ENCODE assay signal across 18 mouse cellular contexts in genomic region chr1:71691472-71692277, GRCm38 (mm10). TPM values are rescaled to one million over a fixed set of nuclear protein-coding genes. Genes with fewer than 3 reads are reported as not detected.
DNase-seq lines count a peak whose midpoint lies in the region; ATAC-seq and TF ChIP-seq lines count a peak whose summit lies in the region.
"Had no signal": no experiment of that assay in that cellular context is flagged by ENCODE, and none has a peak within 500 bp of the region (broad histone marks: within the 10 kb centered on the region; RNA-seq: fewer than 3 reads in every experiment).

No protein-coding gene starts in this region.

- no peaks in the 10 kb centered on the region for H3K9me3 ChIP-seq in lung, embryonic 15.5 days
- no peaks in the 10 kb centered on the region for H3K9me3 ChIP-seq in liver, embryonic 11.5 days (ENCODE audit: control insufficient read depth, low read length)
- H3K9me3 ChIP-seq: liver, embryonic 15.5 days; neural tube, embryonic 15.5 days had no signal

- peaks cover 10% of the 10 kb centered on the region for H3K4me1 ChIP-seq in lung, embryonic 15.5 days
- H3K4me1 ChIP-seq in embryonic fibroblast, embryonic 13.5 days (ENCODE audit: control insufficient read depth, insufficient read depth, low read length), result peaks cover 10% of the 10 kb centered on the region
- peaks cover 7% of the 10 kb centered on the region for H3K4me1 ChIP-seq in liver, embryonic 11.5 days (replicated peaks; ENCODE audit: control insufficient read depth, insufficient read depth, low read length)
- H3K4me1 ChIP-seq: megakaryocyte, embryonic 14.5 days; neural tube, embryonic 15.5 days had no signal

- no peaks in the 10 kb centered on the region for H3K79me2 ChIP-seq in myocyte (ENCODE audit: control insufficient read depth, insufficient read depth)

- no peaks in the 10 kb centered on the region for H3K27me3 ChIP-seq in lung, embryonic 15.5 days
- no peaks in the 10 kb centered on the region for H3K27me3 ChIP-seq in myocyte (ENCODE audit: control insufficient read depth, insufficient read depth, insufficient read length)
- no peaks in the 10 kb centered on the region for H3K27me3 ChIP-seq in liver, embryonic 11.5 days (replicated peaks; ENCODE audit: control insufficient read depth, insufficient read depth, low read length)
- H3K27me3 ChIP-seq: liver, embryonic 15.5 days; megakaryocyte, embryonic 14.5 days; neural tube, embryonic 15.5 days had no signal

- TF ChIP-seq POLR2A in embryonic fibroblast, embryonic 13.5 days (IDR thresholded peaks at IDR 0.05; ENCODE audit: low read depth, low read length), result no peak
- no peak for TF ChIP-seq POLR2A in myocyte (IDR thresholded peaks at IDR 0.05; ENCODE audit: insufficient read length, low read depth)

- DNase-seq in heart, adult 18-20 months, result peak; percentile 7 to 16
- no peak for DNase-seq in heart, postnatal 4 days
- no peak for DNase-seq in lung, postnatal 14 days
- no peak for DNase-seq in liver, embryonic 11.5 days (ENCODE audit: low spot score)
- DNase-seq in cerebellum, postnatal 25 days, result no peak
- DNase-seq: cerebellum, adult 18-20 months; gastrocnemius, postnatal 36 days; kidney, postnatal 14 days; layer of hippocampus, adult 9-11 months; spleen, adult 18-20 months; thymus, postnatal 36 days had no signal

- no peak overlapping the region for H3K4me3 ChIP-seq in lung, embryonic 15.5 days
- no peak overlapping the region for H3K4me3 ChIP-seq in embryonic fibroblast, embryonic 13.5 days (ENCODE audit: insufficient read depth, low read length)
- H3K4me3 ChIP-seq in myocyte, result no peak overlapping the region
- no peak overlapping the region for H3K4me3 ChIP-seq in liver, embryonic 11.5 days (ENCODE audit: low read depth, low read length)
- H3K4me3 ChIP-seq: liver, embryonic 15.5 days; megakaryocyte, embryonic 14.5 days; neural tube, embryonic 15.5 days had no signal

- H3K36me3 ChIP-seq in lung, embryonic 15.5 days, result no peaks in the 10 kb centered on the region
- no peaks in the 10 kb centered on the region for H3K36me3 ChIP-seq in myocyte (ENCODE audit: control insufficient read depth, insufficient read depth)
- H3K36me3 ChIP-seq in liver, embryonic 11.5 days (ENCODE audit: control insufficient read depth, insufficient read depth, low read length), result no peaks in the 10 kb centered on the region
- H3K36me3 ChIP-seq: liver, embryonic 15.5 days; neural tube, embryonic 15.5 days had no signal

- no peak for TF ChIP-seq CTCF in embryonic fibroblast, embryonic 13.5 days (IDR thresholded peaks at IDR 0.05; ENCODE audit: borderline replicate concordance, insufficient read depth, low read length)

- 40% methylated on average over 8 of the region's 8 CpGs for WGBS in lung, embryonic 15.5 days
- WGBS in liver, embryonic 11.5 days, result 56% methylated on average over 8 of the region's 8 CpGs

- no peak overlapping the region for H3ac ChIP-seq in myocyte (ENCODE audit: control insufficient read depth, insufficient read length)

- H3K27ac ChIP-seq in lung, embryonic 15.5 days, result no peak overlapping the region
- H3K27ac ChIP-seq in embryonic fibroblast, embryonic 13.5 days (ENCODE audit: insufficient read depth, low read length), result peak overlapping the region; percentile 95
- no peak overlapping the region for H3K27ac ChIP-seq in liver, embryonic 11.5 days (ENCODE audit: low read depth, low read length)
- H3K27ac ChIP-seq: hindbrain, postnatal 0 days; liver, embryonic 15.5 days; neural tube, embryonic 15.5 days had no signal

- no peak overlapping the region for H3K4me2 ChIP-seq in lung, embryonic 15.5 days
- peak overlapping the region; percentile 58 for H3K4me2 ChIP-seq in myocyte (ENCODE audit: low read depth)
- H3K4me2 ChIP-seq in liver, embryonic 11.5 days, result no peak overlapping the region
- H3K4me2 ChIP-seq: liver, embryonic 15.5 days; neural tube, embryonic 15.5 days had no signal

- H3K9ac ChIP-seq in lung, embryonic 15.5 days, result no peak overlapping the region
- no peak overlapping the region for H3K9ac ChIP-seq in liver, embryonic 11.5 days (ENCODE audit: low read depth, low read length)
- H3K9ac ChIP-seq: liver, embryonic 15.5 days; neural tube, embryonic 15.5 days had no signal

- ATAC-seq in lung, embryonic 15.5 days (ENCODE audit: borderline replicate concordance, extremely low read depth, low FRiP score, low TSS enrichment), result peak; percentile 39; the same call in 1 of the 2 replicates
- ATAC-seq in liver, embryonic 11.5 days (replicated peaks; ENCODE audit: low FRiP score), result no peak
- ATAC-seq: hindbrain, postnatal 0 days had no signal

TF ChIP-seq in myocyte, 11 proteins besides CTCF, POLR2A, EP300 and RAD21:
- no peak for TF ChIP-seq TCF12 (IDR thresholded peaks at IDR 0.05; ENCODE audit: insufficient read depth, poor library complexity, severe bottlenecking)
- no peak for TF ChIP-seq MYOD1 (IDR thresholded peaks at IDR 0.05; ENCODE audit: control insufficient read depth in 1 of 3, insufficient read length in 2 of 3, low read depth in 2 of 3)
- TF ChIP-seq MAX (IDR thresholded peaks at IDR 0.05; ENCODE audit: low read depth), result no peak
- TF ChIP-seq USF1 (IDR thresholded peaks at IDR 0.05; ENCODE audit: low read depth), result no peak
- TF ChIP-seq CEBPB (IDR thresholded peaks at IDR 0.05; ENCODE audit: insufficient read depth, poor library complexity, severe bottlenecking), result no peak
- no peak for TF ChIP-seq TCF3 (IDR thresholded peaks at IDR 0.05; ENCODE audit: insufficient read length, low read depth)
- no peak for TF ChIP-seq SRF (IDR thresholded peaks at IDR 0.05; ENCODE audit: control insufficient read depth, insufficient read length, low read depth)
- no peak for TF ChIP-seq E2F4 (IDR thresholded peaks at IDR 0.05; ENCODE audit: insufficient read depth)
- no peak for TF ChIP-seq MYOG (IDR thresholded peaks at IDR 0.05; ENCODE audit: control insufficient read depth in 1 of 3, insufficient read depth in 1 of 3, insufficient read length in 2 of 3, low read depth in 2 of 3)
- no peak for TF ChIP-seq POLR2AphosphoS2 (IDR thresholded peaks at IDR 0.05; ENCODE audit: insufficient read length, low read depth)
- no peak for TF ChIP-seq REST (IDR thresholded peaks at IDR 0.05; ENCODE audit: insufficient read depth, insufficient read length)

RNA-seq across cellular contexts. Expression of gene Fn1, which starts 38.7 kb away (rescaled TPM):
- total RNA-seq in heart, adult 18-20 months (2021), result 10 to 100 TPM; 48.4 to 59.7 TPM
- total RNA-seq in heart, postnatal 4 days (2021), result 100 to 1,000 TPM; 515 to 516 TPM
- 126 and 141 TPM in 2 replicates for polyA plus RNA-seq in lung, embryonic 15.5 days (2015; fragmentation: Nextera tagmentation; extraction: Ambion mirVana)
- polyA plus RNA-seq in embryonic fibroblast, embryonic 13.5 days (2011; ENCODE audit: insufficient read length, low read depth, missing spikeins), result 3,197 and 4,910 TPM in 2 replicates
- 1,265 TPM for polyA plus RNA-seq in myocyte (2012; fragmentation: generic; extraction: Trizol)
- 171 and 175 TPM in 2 replicates for polyA plus RNA-seq in liver, embryonic 11.5 days (2014; fragmentation: Nextera tagmentation; extraction: Ambion mirVana)

Comparison
In these comparisons a context has a peak if more than half of its experiments do, and no peak if none do; other contexts are left out.
1. DNase-seq: peak in heart, adult 18-20 months (2 of 2); none in heart, postnatal 4 days (single experiment), lung, postnatal 14 days (single experiment), liver, embryonic 11.5 days (single experiment) and cerebellum, postnatal 25 days (0 of 2).